Mouse (Mus musculus) kidney, adult 2 months (tissue): ENCODE measurements around the gene Srpk2.

Source experiments
- CTCF ChIP-seq: fragments of 200-500 bp; conservative IDR thresholded peaks from 2 replicates; pipeline ENCODE4 v1.5.1; 2011; ENCODE audit warnings: low read depth, mild to moderate bottlenecking, control low read depth, low read length, moderate library complexity, mixed read lengths; ENCODE audit not compliant: insufficient read depth, insufficient read length
- POLR2A ChIP-seq: fragments of 200-500 bp; IDR thresholded peaks from one replicate; pipeline ENCODE4 v1.6.1; 2011; ENCODE audit warnings: low read depth, low read length, control low read depth

DNA sequence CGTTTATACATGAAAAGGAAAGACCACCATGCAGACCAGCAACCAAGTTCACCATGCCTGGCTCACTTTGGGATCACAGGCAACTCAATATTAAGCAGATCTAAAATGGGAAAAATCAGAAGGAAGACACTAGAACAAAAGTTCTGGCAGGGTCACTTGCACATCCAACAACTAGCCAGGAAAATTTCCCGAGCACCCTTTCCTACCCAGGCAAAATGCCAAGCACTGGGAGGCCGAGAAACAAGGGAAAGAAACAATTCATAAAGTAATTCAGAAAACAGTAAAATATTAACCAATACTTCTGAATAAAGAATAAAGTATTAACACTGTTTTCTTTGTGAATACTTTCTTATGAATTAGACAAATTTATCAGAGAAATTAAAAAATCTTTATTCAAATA is 85.2 kb downstream of the Srpk2 start:
- TF ChIP-seq CTCF (no peak), POLR2A (no peak)
